Mouse (Mus musculus): ENCODE results near the gene Iqcg.

Iqcg gene

GRCm38 (mm10) chr16:33048686-33049085 is 7.3 kb downstream of the Iqcg start:
- DNase-seq, result no peak

GRCm38 (mm10) chr16:33048004-33048403 is 8.0 kb downstream of the Iqcg start:
- DNase-seq, result no peak

GRCm38 (mm10) chr16:33043268-33043667 is 12.8 kb downstream of the Iqcg start:
- no peak for DNase-seq

DNA sequence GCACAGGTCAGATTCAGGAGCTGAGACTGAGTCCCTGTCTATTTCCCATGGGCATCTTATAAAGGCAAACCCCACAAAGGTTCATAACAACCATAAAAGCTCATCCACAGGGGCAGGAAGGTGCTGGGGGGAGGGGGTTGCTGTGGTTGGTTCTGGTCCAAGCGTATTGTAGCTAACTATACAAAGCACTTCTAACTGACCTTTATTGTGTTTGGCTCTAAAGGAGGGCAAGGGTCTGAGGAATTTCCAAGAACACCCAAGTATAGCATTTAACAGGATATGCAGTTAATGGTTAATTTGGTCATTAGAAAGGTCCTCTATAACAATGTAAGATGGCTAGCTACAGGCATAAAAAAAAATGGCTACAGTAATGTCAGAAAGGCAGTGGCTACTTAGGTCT is 13.3 kb downstream of the Iqcg start:
- DNase-seq, result no peak

GRCm38 (mm10) chr16:33036006-33036405 is 20.0 kb downstream of the Iqcg start:
- no peak for DNase-seq

GRCm38 (mm10) chr16:33026357-33026756 is 29.7 kb downstream of the Iqcg start:
- no peak for DNase-seq

DNA sequence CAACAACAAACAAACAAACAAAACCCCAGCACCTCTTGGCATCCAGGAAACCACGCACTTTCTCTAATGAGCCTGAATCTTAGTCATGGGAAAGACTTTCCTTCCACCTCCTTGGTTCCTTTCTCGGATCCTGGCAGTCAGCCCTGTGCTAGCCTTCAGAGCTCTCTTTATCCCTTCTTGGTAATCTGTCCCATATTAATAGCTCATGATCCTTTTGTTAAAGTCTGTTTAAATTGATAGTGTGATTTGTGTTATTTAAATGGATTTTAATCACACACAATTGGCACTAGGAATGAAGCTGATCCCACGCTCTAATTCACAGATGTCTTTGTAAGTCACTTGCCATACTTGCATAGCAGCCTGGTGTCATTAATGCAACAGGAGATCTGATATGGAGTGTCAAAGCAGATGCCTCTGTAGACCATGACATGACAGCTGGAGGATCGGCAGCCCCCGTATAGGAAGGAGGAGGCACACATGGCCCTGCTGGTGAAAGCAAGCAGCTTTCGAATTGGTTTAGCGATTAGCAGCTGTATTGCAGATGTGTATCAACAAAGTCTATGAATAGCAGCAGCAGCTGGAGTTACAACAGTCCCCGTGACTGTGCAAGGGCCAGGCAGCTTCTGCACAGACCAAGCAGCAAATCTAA is 31.4 kb downstream of the Iqcg start:
- DNase-seq, result no peak

- DNase-seq, result peak; percentile 67
Observed at GRCm38 (mm10) chr16:33023750-33024149, 32.3 kb downstream of the Iqcg start.

DNA sequence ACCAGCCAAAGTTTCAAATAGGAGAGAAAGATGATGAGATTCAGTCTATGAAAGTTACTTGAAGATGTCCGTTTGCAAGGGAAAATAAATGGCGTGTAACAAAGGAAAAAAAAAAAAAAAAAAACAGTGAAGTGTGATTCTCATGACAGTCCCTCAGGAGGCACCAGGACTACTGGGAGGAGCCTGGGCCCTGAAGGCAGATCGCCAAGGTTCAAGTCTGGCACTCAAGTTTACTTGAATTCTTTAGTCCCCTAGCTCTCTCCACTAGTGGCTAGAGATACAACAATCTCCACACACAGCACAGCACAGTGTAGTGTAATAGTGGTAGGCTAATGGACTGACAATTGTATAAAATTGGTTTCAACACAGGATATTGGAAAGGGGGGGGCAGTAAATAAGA is 34.6 kb downstream of the Iqcg start:
- DNase-seq, result no peak

GRCm38 (mm10) chr16:33019117-33019770 is 36.8 kb downstream of the Iqcg start:
- no peak for DNase-seq

DNA sequence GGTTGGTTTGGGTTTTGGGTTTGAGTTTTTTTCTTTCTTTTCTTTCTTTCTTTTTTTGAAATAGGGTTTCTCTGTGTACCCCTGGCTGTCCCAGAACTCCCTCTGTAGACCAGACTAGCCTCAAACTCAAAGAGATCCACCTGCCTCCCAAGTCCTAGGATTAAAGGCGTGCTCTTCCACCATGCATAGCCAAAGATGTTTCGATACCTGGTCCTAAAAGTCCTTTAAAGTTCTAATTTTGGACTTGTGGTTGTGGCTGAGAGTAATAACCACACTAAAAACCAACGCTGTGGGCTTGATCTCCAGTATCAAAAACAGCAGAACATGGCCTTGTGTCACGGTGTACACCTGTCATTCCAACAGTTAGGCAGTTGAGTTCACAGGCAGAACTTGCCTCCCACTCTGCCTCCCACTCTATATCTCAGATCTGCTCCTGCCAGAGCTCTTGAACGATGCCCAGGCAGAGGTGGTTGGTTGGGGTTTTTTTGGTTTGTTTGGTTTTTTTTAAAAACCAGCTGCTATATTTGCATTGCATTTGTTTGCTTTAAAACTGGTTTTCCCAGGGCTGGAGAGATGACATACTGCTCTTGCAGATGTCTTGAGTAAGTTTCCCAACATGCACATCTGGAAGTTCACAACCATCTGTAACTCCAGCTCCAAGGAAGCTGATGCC is 38.2 kb downstream of the Iqcg start:
- DNase-seq, result no peak

DNA sequence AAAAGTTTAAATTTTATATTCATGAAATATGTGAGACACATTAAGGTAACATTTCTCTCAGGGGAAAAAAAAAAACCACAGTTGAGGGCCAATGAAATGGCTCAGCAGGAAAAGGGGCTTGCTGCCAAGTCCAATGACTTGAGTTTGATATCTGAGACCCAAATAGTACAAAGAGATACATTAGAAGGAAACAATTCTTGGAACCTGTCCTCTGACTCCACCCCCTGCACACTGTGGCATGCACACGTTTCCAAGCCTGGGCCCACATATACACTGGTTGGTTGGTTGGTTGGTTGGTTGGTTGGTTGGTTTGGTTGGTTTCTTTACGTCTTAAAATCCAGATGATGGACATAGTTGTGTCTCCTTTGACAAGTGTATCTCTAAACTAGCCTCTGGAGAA is 40.0 kb downstream of the Iqcg start:
- no peak for DNase-seq

DNA sequence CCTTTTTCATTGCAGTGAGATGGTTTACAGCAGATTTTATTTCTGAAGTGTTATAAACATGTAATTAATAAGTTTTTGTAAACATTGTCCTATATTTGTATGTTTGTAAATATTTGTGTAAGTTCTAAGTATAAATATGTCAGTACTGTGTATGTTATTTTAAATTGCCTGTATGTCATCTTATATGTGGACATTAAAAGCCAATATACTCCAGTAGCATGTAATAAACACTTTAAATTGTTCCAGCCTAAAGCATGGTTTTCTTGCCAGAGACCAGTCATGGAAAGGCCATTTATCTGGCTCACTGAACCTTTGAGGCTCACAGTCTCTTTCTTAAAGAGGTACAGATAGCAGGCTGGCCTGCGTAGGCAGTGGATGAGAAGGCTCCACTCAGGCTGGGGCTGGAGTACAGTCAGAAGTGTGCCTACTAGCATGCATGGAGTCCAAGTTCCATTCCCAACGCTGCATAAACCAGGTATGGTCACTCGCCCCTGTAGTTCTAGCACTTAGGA is 40.6 kb downstream of the Iqcg start:
- no peak for DNase-seq

GRCm38 (mm10) chr16:33014921-33015320 is 41.1 kb downstream of the Iqcg start:
- DNase-seq, result peak; percentile 43

- no peak for DNase-seq
Observed at GRCm38 (mm10) chr16:33013801-33014200, 42.2 kb downstream of the Iqcg start.

DNA sequence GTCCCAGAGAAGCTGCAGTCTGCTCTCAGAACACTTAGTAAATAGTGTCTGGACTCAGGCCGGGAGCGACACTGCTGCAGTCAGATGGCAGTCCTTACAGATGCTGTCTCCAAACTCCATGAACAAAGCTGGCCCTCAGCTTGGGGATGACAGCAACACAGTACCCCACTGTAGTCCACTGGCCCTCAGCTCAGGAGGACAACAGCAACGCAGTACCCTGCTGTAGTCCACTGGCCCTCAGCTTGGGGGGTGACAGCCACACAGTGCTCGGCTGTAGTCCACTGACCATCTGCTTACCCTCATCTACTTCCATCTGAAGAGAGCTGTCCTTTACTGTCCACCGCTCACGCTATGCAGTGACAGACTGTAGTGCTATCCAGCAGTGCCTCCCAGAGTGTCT is 45.9 kb downstream of the Iqcg start:
- no peak for DNase-seq

GRCm38 (mm10) chr16:33007436-33007835 is 48.6 kb downstream of the Iqcg start:
- no peak for DNase-seq

DNA sequence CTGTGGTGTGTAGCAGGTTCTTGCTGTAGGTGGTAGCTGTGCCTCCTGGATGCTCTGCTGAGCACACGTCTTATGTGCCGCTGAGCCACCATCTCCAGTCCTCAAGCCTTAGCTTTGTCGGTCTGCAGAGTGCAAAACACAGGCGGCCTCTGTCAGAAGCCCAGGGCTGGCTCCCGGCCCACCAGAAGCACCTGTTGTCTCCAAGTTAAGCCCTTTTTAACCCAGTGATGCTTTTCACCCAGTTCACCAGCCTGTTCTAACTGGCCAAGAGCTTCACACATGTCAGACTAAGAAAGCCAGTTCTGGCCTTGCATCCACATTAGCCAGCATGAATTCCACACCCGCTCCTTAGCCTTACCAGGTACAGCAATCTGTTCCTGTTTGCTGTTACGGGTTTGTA is 49.1 kb downstream of the Iqcg start:
- peak; percentile 23 for DNase-seq

GRCm38 (mm10) chr16:33005216-33005615 is 50.8 kb downstream of the Iqcg start:
- DNase-seq, result peak; percentile 24

DNA sequence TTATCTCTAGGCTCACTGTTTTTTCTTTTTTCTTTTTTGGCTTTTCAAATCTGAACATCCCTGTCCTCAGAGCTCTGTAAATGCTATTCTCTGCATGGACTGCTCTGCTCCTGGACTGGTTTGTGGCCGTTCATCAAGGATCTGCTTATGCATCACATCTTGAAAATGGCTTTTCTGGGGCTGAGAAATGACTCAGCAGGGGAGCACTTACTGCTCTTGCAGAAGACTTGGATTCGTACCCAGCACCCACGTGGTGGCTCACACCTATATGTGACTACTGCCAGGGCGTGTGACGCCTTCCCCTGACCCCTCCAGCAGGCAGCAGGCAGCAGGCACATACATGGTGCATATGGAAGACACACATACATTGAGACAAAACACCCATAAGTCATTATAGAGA is 63.9 kb downstream of the Iqcg start:
- no peak for DNase-seq

DNA sequence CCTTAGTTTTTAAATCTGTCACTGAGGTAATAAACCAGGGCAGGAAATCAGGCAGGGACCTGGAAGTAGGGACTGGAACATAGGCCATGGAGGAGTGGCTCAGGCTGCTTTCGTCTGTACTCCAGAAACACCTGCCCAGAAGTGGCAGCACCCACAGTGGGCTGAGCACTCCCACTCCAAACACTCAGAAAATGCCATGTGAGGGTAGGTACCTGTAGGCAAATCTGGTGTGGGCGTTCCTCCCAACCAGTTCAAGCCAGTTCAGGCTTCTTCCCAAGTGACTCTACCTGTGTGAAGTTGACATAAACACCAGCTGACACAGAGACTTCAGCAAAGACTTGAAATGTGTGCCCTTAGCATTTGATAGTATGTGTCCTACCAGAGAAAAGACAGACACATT is 71.4 kb downstream of the Iqcg start:
- no peak for DNase-seq

DNA sequence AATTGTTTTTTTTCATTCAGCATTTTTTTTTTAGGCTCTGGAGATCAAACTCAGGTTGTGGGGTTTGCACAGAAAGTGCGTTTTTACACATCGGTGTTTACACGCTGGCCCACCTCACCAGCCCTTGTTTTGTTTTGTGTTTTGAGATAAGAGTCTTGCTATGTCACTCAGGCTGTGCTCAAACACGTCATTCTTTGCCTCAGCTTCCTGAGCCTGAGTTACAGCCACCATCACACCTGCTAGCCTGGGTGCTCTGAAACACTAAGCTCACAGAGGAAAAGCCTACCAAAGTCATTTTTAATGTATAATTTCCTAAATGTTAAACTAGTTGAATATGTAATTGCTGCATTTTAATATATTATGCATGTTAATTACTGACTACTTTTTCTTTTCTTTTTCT is 74.6 kb downstream of the Iqcg start:
- DNase-seq, result no peak

DNA sequence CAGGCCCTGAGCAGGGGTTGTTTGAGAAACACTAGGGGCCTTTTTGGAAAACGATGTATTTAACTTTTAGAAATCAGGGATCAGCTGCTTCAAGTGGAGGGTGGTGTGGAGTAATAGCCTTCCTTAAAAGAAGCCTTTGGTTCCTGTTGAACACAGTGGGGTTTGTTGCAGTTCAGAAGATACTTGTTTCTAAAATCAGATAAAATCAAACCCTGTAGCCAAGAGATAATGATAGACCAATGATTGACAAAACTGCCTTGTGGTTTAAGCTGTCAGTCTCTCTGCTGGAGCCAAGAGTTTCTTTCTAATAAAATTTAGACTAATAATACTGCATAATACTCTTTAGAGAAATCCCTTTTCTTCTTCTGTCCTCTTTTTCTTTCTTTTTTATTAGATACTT is 75.8 kb downstream of the Iqcg start:
- DNase-seq, result no peak

- DNase-seq, result no peak
Observed at GRCm38 (mm10) chr16:32973047-32973446, 83.0 kb downstream of the Iqcg start.
